In genomic region chr1:165717711-165718542, GRCm38 (mm10) we compare ENCODE assay signal across 8 mouse cellular contexts. TPM values are rescaled to one million over a fixed set of nuclear protein-coding genes. Genes with fewer than 3 reads are reported as not detected.
A peak's percentile ranks its signal among the peaks of the same experiment; 100 is the strongest.
DNase-seq lines count a peak whose midpoint lies in the region; ATAC-seq and TF ChIP-seq lines count a peak whose summit lies in the region.
"Had no signal": no experiment of that assay in that cellular context is flagged by ENCODE, and none has a peak within 500 bp of the region (broad histone marks: within the 10 kb centered on the region; RNA-seq: fewer than 3 reads in every experiment).

No protein-coding gene starts in this region.

- in situ Hi-C loops in CH12.LX (cut with MboI; ENCODE audit: low pct_ligation_motif_present, low pct_unique_long_range_greater_than_20kb, low sequenced_read_pairs), result no loop called here

- peak overlapping the region; percentile 21 for H3K9ac ChIP-seq in CH12.LX (ENCODE audit: insufficient read depth, low read depth)
- peak overlapping the region; percentile 2; the same call in 1 of the 2 replicates for H3K9ac ChIP-seq in intestine, embryonic 15.5 days
- no peak overlapping the region for H3K9ac ChIP-seq in liver, embryonic 15.5 days

- no peaks in the 10 kb centered on the region for H3K27me3 ChIP-seq in CH12.LX (replicated peaks)
- no peaks in the 10 kb centered on the region for H3K27me3 ChIP-seq in intestine, embryonic 15.5 days (replicated peaks)
- no peaks in the 10 kb centered on the region for H3K27me3 ChIP-seq in liver, embryonic 15.5 days

- peak; percentile 57 for TF ChIP-seq POLR2A in CH12.LX (IDR thresholded peaks at IDR 0.05; ENCODE audit: low read depth, low read length)

- TF ChIP-seq RAD21 in CH12.LX (IDR thresholded peaks at IDR 0.05; ENCODE audit: low read depth, low read length), result no peak; the same call in 1 of the 2 replicates

- H3K4me1 ChIP-seq in CH12.LX (ENCODE audit: control insufficient read depth in 1 of 2, insufficient read depth in 2 of 2), result peaks cover 14 to 46% of the 10 kb centered on the region in 2 experiments
- H3K4me1 ChIP-seq in intestine, embryonic 15.5 days (replicated peaks), result peaks cover 7% of the 10 kb centered on the region
- H3K4me1 ChIP-seq in liver, embryonic 15.5 days (replicated peaks), result peaks cover 18% of the 10 kb centered on the region

- WGBS in intestine, embryonic 15.5 days, result 31% methylated on average over 11 of the region's 11 CpGs
- 20% methylated on average over 11 of the region's 11 CpGs for WGBS in liver, embryonic 15.5 days (ENCODE audit: insufficient replicate concordance)

- H3K4me2 ChIP-seq in CH12.LX (ENCODE audit: insufficient read depth, low read depth, poor library complexity, severe bottlenecking), result peak overlapping the region; percentile 76
- peak overlapping the region; percentile 40 for H3K4me2 ChIP-seq in intestine, embryonic 15.5 days (replicated peaks)
- H3K4me2 ChIP-seq in liver, embryonic 15.5 days, result peak overlapping the region; percentile 42

- dilution Hi-C loops in CH12.LX (cut with MboI; ENCODE audit: extremely low pct_ligation_motif_present, extremely low pct_unique_long_range_greater_than_20kb, low sequenced_read_pairs), result no loop called here

- H3K36me3 ChIP-seq in CH12.LX (replicated peaks in 1 of 2; ENCODE audit: control insufficient read depth in 1 of 2, insufficient read depth in 1 of 2, low read length in 1 of 2), result no peaks in the 10 kb centered on the region
- H3K36me3 ChIP-seq in intestine, embryonic 15.5 days, result no peaks in the 10 kb centered on the region
- H3K36me3 ChIP-seq in liver, embryonic 15.5 days (replicated peaks), result no peaks in the 10 kb centered on the region

- peak overlapping the region; percentile 28 to 40 (median 37) for H3K4me3 ChIP-seq in CH12.LX (replicated peaks in 1 of 3; ENCODE audit: low read depth in 2 of 3, low read length in 2 of 3, poor library complexity in 1 of 3)
- no peak overlapping the region for H3K4me3 ChIP-seq in intestine, embryonic 15.5 days (replicated peaks)
- no peak overlapping the region for H3K4me3 ChIP-seq in liver, embryonic 15.5 days (replicated peaks)
- H3K4me3 ChIP-seq: erythroblast, embryonic 14.5 days had no signal

- peak; percentile 82 for DNase-seq in A20 (ENCODE audit: low read depth, low spot score)
- peak; percentile 76 for DNase-seq in CH12.LX (ENCODE audit: extremely low read depth)
- DNase-seq in spleen, adult 18-20 months, result peak; percentile 66 to 77
- DNase-seq in embryo, embryonic 11 days, result no peak

- no peak for TF ChIP-seq CTCF in CH12.LX (conservative IDR thresholded peaks at IDR 0.05 in 1 of 2, IDR thresholded peaks at IDR 0.05 in 1 of 2; ENCODE audit: low read depth in 2 of 2, low read length in 2 of 2)

- no peaks in the 10 kb centered on the region for H3K9me3 ChIP-seq in CH12.LX (replicated peaks; ENCODE audit: low read length)
- no peaks in the 10 kb centered on the region for H3K9me3 ChIP-seq in intestine, embryonic 15.5 days
- no peaks in the 10 kb centered on the region for H3K9me3 ChIP-seq in liver, embryonic 15.5 days (replicated peaks)

- peak overlapping the region; percentile 56 for H3K27ac ChIP-seq in CH12.LX (ENCODE audit: insufficient read depth, low read depth)
- peak overlapping the region; percentile 87 for H3K27ac ChIP-seq in intestine, embryonic 15.5 days
- H3K27ac ChIP-seq in liver, embryonic 15.5 days (replicated peaks), result peak overlapping the region; percentile 67

- TF ChIP-seq EP300 in CH12.LX (IDR thresholded peaks at IDR 0.05; ENCODE audit: low read length), result peak; percentile 57; the same call in 1 of the 2 replicates

- H3K79me2 ChIP-seq in CH12.LX (replicated peaks; ENCODE audit: control insufficient read depth, extremely low read depth, insufficient read depth, poor library complexity, severe bottlenecking), result no peaks in the 10 kb centered on the region

- ATAC-seq in granulocyte monocyte progenitor cell, adult 5-6 weeks (replicated peaks; ENCODE audit: poor library complexity, severe bottlenecking), result peak; percentile 87
- peak; percentile 86 for ATAC-seq in intestine, embryonic 15.5 days
- peak; percentile 69 for ATAC-seq in liver, embryonic 15.5 days (ENCODE audit: insufficient read depth)

TF ChIP-seq in CH12.LX, 34 proteins besides CTCF, POLR2A, EP300 and RAD21:
- no peak for TF ChIP-seq NRF1 (IDR thresholded peaks at IDR 0.05; ENCODE audit: low read depth, low read length)
- TF ChIP-seq ZMIZ1 (IDR thresholded peaks at IDR 0.05; ENCODE audit: low read depth, low read length), result no peak
- TF ChIP-seq CHD2 (IDR thresholded peaks at IDR 0.05; ENCODE audit: low read length), result peak; percentile 64
- TF ChIP-seq ZC3H11A (IDR thresholded peaks at IDR 0.05; ENCODE audit: low read depth, low read length), result no peak
- TF ChIP-seq CHD1 (IDR thresholded peaks at IDR 0.05; ENCODE audit: low read depth, low read length), result no peak
- TF ChIP-seq HCFC1 (IDR thresholded peaks at IDR 0.05; ENCODE audit: low read depth, low read length), result no peak
- TF ChIP-seq TCF12 (IDR thresholded peaks at IDR 0.05; ENCODE audit: low read depth, low read length), result peak; percentile 54; the same call in 1 of the 2 replicates
- peak; percentile 45; the same call in 1 of the 2 replicates for TF ChIP-seq ELF1 (IDR thresholded peaks at IDR 0.05; ENCODE audit: low read depth, low read length)
- no peak for TF ChIP-seq RCOR1 (conservative IDR thresholded peaks at IDR 0.05; ENCODE audit: low read depth, low read length)
- no peak for TF ChIP-seq MEF2A (IDR thresholded peaks at IDR 0.05; ENCODE audit: borderline replicate concordance, low read depth, low read length)
- peak; percentile 18; the same call in 1 of the 2 replicates for TF ChIP-seq MXI1 (IDR thresholded peaks at IDR 0.05; ENCODE audit: low read depth, low read length)
- TF ChIP-seq USF1 (IDR thresholded peaks at IDR 0.05; ENCODE audit: low read depth, low read length), result no peak
- no peak for TF ChIP-seq ETS1 (conservative IDR thresholded peaks at IDR 0.05; ENCODE audit: low read depth, low read length)
- no peak for TF ChIP-seq SMC3 (IDR thresholded peaks at IDR 0.05; ENCODE audit: low read depth, low read length)
- TF ChIP-seq POLR2AphosphoS2 (IDR thresholded peaks at IDR 0.05; ENCODE audit: low read depth, low read length), result no peak
- peak; percentile 71 for TF ChIP-seq ZNF384 (IDR thresholded peaks at IDR 0.05; ENCODE audit: low read depth, low read length)
- no peak for TF ChIP-seq GABPA (IDR thresholded peaks at IDR 0.05; ENCODE audit: insufficient replicate concordance, low read depth, low read length)
- TF ChIP-seq UBTF (IDR thresholded peaks at IDR 0.05; ENCODE audit: low read depth, low read length), result no peak
- 0 out of 2 replicates have a peak, but pooled peaks have one; percentile 30 for TF ChIP-seq MAFK (IDR thresholded peaks at IDR 0.05; ENCODE audit: insufficient replicate concordance, low read length)
- TF ChIP-seq MAX (IDR thresholded peaks at IDR 0.05; ENCODE audit: low read length), result no peak; the same call in none of the 2 replicates
- no peak for TF ChIP-seq JUN (IDR thresholded peaks at IDR 0.05; ENCODE audit: insufficient read depth, low read depth, low read length)
- TF ChIP-seq MAZ (IDR thresholded peaks at IDR 0.05; ENCODE audit: low read depth, low read length), result peak; percentile 66
- TF ChIP-seq SIN3A (IDR thresholded peaks at IDR 0.05; ENCODE audit: low read length), result no peak
- TF ChIP-seq KAT2A (IDR thresholded peaks at IDR 0.05; ENCODE audit: insufficient replicate concordance, low read length), result no peak
- peak; percentile 51; the same call in 1 of the 2 replicates for TF ChIP-seq TBP (conservative IDR thresholded peaks at IDR 0.05; ENCODE audit: low read depth, low read length)
- no peak for TF ChIP-seq ZKSCAN1 (IDR thresholded peaks at IDR 0.05; ENCODE audit: borderline replicate concordance, low read depth, low read length)
- no peak for TF ChIP-seq USF2 (conservative IDR thresholded peaks at IDR 0.05; ENCODE audit: low read depth, low read length)
- TF ChIP-seq IRF4 (IDR thresholded peaks at IDR 0.05; ENCODE audit: low read depth, low read length), result peak; percentile 49
- TF ChIP-seq JUND (conservative IDR thresholded peaks at IDR 0.05; ENCODE audit: low read depth, low read length), result no peak
- 0 out of 2 replicates have a peak, but pooled peaks have one; percentile 36 for TF ChIP-seq BHLHE40 (IDR thresholded peaks at IDR 0.05; ENCODE audit: low read depth, low read length)
- TF ChIP-seq NELFE (IDR thresholded peaks at IDR 0.05; ENCODE audit: low read depth, low read length), result no peak
- no peak for TF ChIP-seq MYC (IDR thresholded peaks at IDR 0.05; ENCODE audit: low read depth, low read length)
- no peak for TF ChIP-seq PAX5 (IDR thresholded peaks at IDR 0.05; ENCODE audit: low read length)
- no peak for TF ChIP-seq E2F4 (IDR thresholded peaks at IDR 0.05; ENCODE audit: insufficient replicate concordance, low read depth, low read length)
TF ChIP-seq in CH12.LX: peak in this region for 10.

RNA-seq across cellular contexts. Expression of gene Rcsd1, which starts 8.4 kb away (rescaled TPM):
- total RNA-seq in CH12.LX (2012; rRNA removed) (20.7 and 22.7 TPM in 2 replicates), CH12.LX (2014; rRNA removed) (34.8 and 35.7 TPM in 2 replicates)
- 74.8 and 81.1 TPM in 2 replicates for polyA plus RNA-seq in CH12.LX (2012; ENCODE audit: insufficient read length, low read depth)
- 68.0 and 79.0 TPM in 2 replicates for total RNA-seq in granulocyte monocyte progenitor cell, adult 5-6 weeks (2014; fragmentation: Nextera tagmentation)
- total RNA-seq in granulocyte monocyte progenitor cell, adult 5-6 weeks (2017), result 99.9 and 116 TPM in 2 replicates
- 32.7 and 33.8 TPM in 2 replicates for polyA plus RNA-seq in intestine, embryonic 15.5 days (2015; fragmentation: Nextera tagmentation; extraction: Ambion mirVana)
- 11.5 and 12.0 TPM in 2 replicates for polyA plus RNA-seq in liver, embryonic 15.5 days (2015; fragmentation: Nextera tagmentation; extraction: Ambion mirVana)

RNA-seq across cellular contexts. Expression of gene Creg1, which starts 45.6 kb away (rescaled TPM):
- total RNA-seq in CH12.LX (2012; rRNA removed), result 22.3 and 23.3 TPM in 2 replicates
- total RNA-seq in CH12.LX (2014; rRNA removed), result 44.3 and 56.6 TPM in 2 replicates
- polyA plus RNA-seq in CH12.LX (2012; ENCODE audit: insufficient read length, low read depth), result 38.2 and 49.1 TPM in 2 replicates
- total RNA-seq in granulocyte monocyte progenitor cell, adult 5-6 weeks (2014; fragmentation: Nextera tagmentation), result 133 and 240 TPM in 2 replicates
- 110 and 206 TPM in 2 replicates for total RNA-seq in granulocyte monocyte progenitor cell, adult 5-6 weeks (2017)
- 101 and 124 TPM in 2 replicates for polyA plus RNA-seq in intestine, embryonic 15.5 days (2015; fragmentation: Nextera tagmentation; extraction: Ambion mirVana)
- polyA plus RNA-seq in liver, embryonic 15.5 days (2015; fragmentation: Nextera tagmentation; extraction: Ambion mirVana), result 334 TPM in 2 replicates

Comparison
In these comparisons a context has a peak if more than half of its experiments do, and no peak if none do; other contexts are left out.
1. H3K4me3 ChIP-seq: peak in CH12.LX (3 of 3); none in intestine, embryonic 15.5 days (single experiment) and liver, embryonic 15.5 days (single experiment).
2. Peak in every context shown above with its lines, with median percentiles within 50 percentile points of each other: H3K27ac ChIP-seq, H3K4me2 ChIP-seq and ATAC-seq.